Mouse (Mus musculus) left cerebral cortex, postnatal 36 days (tissue): ENCODE results near the gene Mapk13. TPM values are rescaled to one million over a fixed set of nuclear protein-coding genes. Genes with fewer than 3 reads are reported as not detected.

Experiments used
- total RNA-seq, 2 experiments: library from RNA; stranded (reverse); gene quantifications; 2 replicates each; pipeline ENCODE4 v1.2.3; 2021

Mapk13 gene
- total RNA-seq, 2 experiments from 2014 or later, result 1.1 to 1.5 TPM

Other genes starting within 250 kb of the Mapk13 start
- gene Armc12, start 238.5 kb upstream of the Mapk13 start, total RNA-seq, result not detected
- gene Clpsl2, start 219.9 kb upstream of the Mapk13 start, total RNA-seq, result not detected
- not detected for gene Clps, start 208.5 kb upstream of the Mapk13 start, total RNA-seq
- gene Lhfpl5, start 193.7 kb upstream of the Mapk13 start, total RNA-seq, result 1 to 10 TPM; 3.1 to 3.2 TPM
- gene Srpk1, start 146.6 kb upstream of the Mapk13 start, total RNA-seq, result 100 to 1,000 TPM in 1 of 2 experiments, 10 to 100 TPM in 1; 90.2 to 106 TPM
- gene Slc26a8, start 79.1 kb upstream of the Mapk13 start, total RNA-seq, result 10 to 100 TPM in 1 of 2 experiments, 1 to 10 TPM in 1; 6.9 to 10.8 TPM
- 10 to 100 TPM; 86.6 to 86.8 TPM for gene Mapk14, start 78.0 kb upstream of the Mapk13 start, total RNA-seq
- gene AC170998.1, start 43.2 kb upstream of the Mapk13 start, total RNA-seq, result 1 to 10 TPM; 2.2 to 3.6 TPM
- gene Brpf3, start 31.8 kb downstream of the Mapk13 start, total RNA-seq, result 10 to 100 TPM; 44.2 to 54.7 TPM
- gene Pnpla1, start 89.1 kb downstream of the Mapk13 start, total RNA-seq, result 1 to 10 TPM in 1 of 2 experiments, under 1 TPM in 1; 0.66 to 1.4 TPM
- 10 to 100 TPM; 12.2 to 15.4 TPM for gene 4930539E08Rik, start 146.0 kb downstream of the Mapk13 start, total RNA-seq
- not detected for gene Pxt1, start 174.5 kb downstream of the Mapk13 start, total RNA-seq
- gene Kctd20, start 182.7 kb downstream of the Mapk13 start, total RNA-seq, result 10 to 100 TPM; 72.8 to 77.6 TPM
- 10 to 100 TPM; 35.0 to 62.2 TPM for gene Stk38, start 238.7 kb downstream of the Mapk13 start, total RNA-seq